Mouse (Mus musculus) midbrain, embryonic 13.5 days (tissue): ENCODE data around the gene Mmp9. TPM values are rescaled to one million over a fixed set of nuclear protein-coding genes. Genes with fewer than 3 reads are reported as not detected.

Source experiments
- ATAC-seq: fragments of 200-750 bp; cut with Nextera tagmentation; 2 replicates; pipeline ENCODE4 v1.8.0; 2017; ENCODE audit warnings: mild to moderate bottlenecking, moderate TSS enrichment, moderate library complexity
- H3K27ac ChIP-seq: fragments of 300-500 bp; sonication (generic); 2 replicates; pipeline ENCODE4 v1.5.1; 2015; ENCODE audit warnings: inconsistent platforms, mild to moderate bottlenecking, moderate library complexity
- H3K27me3 ChIP-seq: fragments of 300-500 bp; sonication (generic); 2 replicates; pipeline ENCODE4 v1.6.1; 2015; ENCODE audit warnings: mild to moderate bottlenecking, inconsistent platforms
- H3K36me3 ChIP-seq: fragments of 300-500 bp; sonication (generic); 2 replicates; pipeline ENCODE4 v1.6.1; 2015; ENCODE audit warnings: mild to moderate bottlenecking, inconsistent platforms
- H3K4me1 ChIP-seq: fragments of 300-500 bp; sonication (generic); replicated peaks from 2 replicates; pipeline ENCODE4 v1.6.1; 2015; ENCODE audit warnings: inconsistent platforms
- H3K4me2 ChIP-seq: fragments of 300-500 bp; sonication (generic); replicated peaks from 2 replicates; pipeline ENCODE4 v1.6.1; 2015; ENCODE audit warnings: moderate library complexity, mild to moderate bottlenecking, inconsistent platforms
- H3K4me3 ChIP-seq: fragments of 300-500 bp; sonication (generic); replicated peaks from 2 replicates; pipeline ENCODE4 v1.5.1; 2015; ENCODE audit warnings: mild to moderate bottlenecking, inconsistent platforms
- H3K9ac ChIP-seq: fragments of 300-500 bp; sonication (generic); replicated peaks from 2 replicates; pipeline ENCODE4 v1.6.1; 2015; ENCODE audit warnings: mild to moderate bottlenecking, inconsistent platforms
- H3K9me3 ChIP-seq: fragments of 300-500 bp; sonication (generic); 2 replicates; pipeline ENCODE4 v1.6.1; 2016; ENCODE audit warnings: mild to moderate bottlenecking, inconsistent platforms
- WGBS: fragments of 180-500 bp; shearing (Covaris S2); methylation state at CpG from one replicate; pipeline ENCODE4 v1.1.7; 2015; 5-methylcytosine and 5-hydroxymethylcytosine counted together
- polyA plus RNA-seq: library from polyadenylated mRNA; unstranded; fragments of >200 nt; fragmentation: Nextera tagmentation; extraction: Ambion mirVana; gene quantifications from 2 replicates; pipeline ENCODE4 v1.2.1, GENCODE M21; 2015

The Mmp9 gene
- polyA plus RNA-seq, 1 experiment from 2014 or later: 17.2 TPM

GRCm38 (mm10) chr2:164916820-164917219 is 23.8 kb upstream of the Mmp9 start:
- no peak for ATAC-seq
- 89% methylated on average over 5 of the region's 5 CpGs for WGBS

GRCm38 (mm10) chr2:164917371-164917770 is 23.2 kb upstream of the Mmp9 start:
- Histone ChIP-seq H3K27me3 (no peaks in the 10 kb centered on the region), H3K27ac (no peak overlapping the region), H3K9me3 (no peaks in the 10 kb centered on the region), H3K4me3 (no peak overlapping the region), H3K4me1 (peaks cover 11% of the 10 kb centered on the region), H3K9ac (no peak overlapping the region), H3K36me3 (peaks cover 20% of the 10 kb centered on the region), H3K4me2 (no peak overlapping the region)
- WGBS: 73% methylated on average over 10 of the region's 10 CpGs
- no peak for ATAC-seq

More at GRCm38 (mm10) chr2:164916820-164917219, 23.8 kb upstream of the Mmp9 start:
- Histone ChIP-seq H3K36me3 (peaks cover 20% of the 10 kb centered on the region), H3K9me3 (no peaks in the 10 kb centered on the region), H3K27ac (no peak overlapping the region), H3K9ac (no peak overlapping the region), H3K4me2 (no peak overlapping the region), H3K27me3 (no peaks in the 10 kb centered on the region), H3K4me1 (peaks cover 10% of the 10 kb centered on the region), H3K4me3 (no peak overlapping the region)

DNA sequence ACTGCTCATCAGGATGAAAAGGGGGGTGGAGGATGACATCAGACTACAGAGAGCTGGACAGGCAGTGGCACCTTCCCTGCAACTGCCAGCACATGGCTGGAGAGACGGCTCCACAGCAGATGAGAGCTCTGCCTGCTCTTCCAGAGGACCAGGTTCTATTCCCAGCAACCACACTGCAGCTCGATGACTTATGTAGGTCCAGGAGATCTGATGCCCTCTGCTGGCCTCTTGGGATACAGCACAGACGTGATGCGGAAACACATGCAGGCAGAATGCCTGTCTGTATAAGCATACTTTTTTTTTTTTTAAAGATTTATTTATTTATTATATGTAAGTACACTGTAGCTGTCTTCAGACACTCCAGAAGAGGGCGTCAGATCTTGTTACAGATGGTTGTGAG is 22.3 kb upstream of the Mmp9 start:
- no peak for ATAC-seq

DNA sequence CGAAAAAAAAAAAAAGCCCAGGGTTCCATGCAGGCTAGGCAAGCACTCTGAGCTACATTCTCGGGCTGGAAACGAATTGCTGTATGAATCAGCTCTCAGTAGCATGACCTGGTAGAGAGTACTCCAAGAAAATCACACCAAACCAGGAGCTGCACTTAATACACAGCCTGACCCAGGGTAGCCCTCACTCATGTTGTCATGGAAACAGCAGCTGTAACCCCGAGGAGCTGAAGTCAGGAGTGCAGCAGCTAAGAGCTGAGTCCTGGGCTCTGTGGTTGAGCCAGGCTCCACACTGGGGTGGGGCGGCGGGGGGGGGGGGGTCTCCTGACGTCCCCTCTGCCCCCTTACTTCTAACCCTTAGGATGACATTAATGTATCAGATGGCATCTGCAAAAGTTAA is 18.6 kb upstream of the Mmp9 start:
- Histone ChIP-seq H3K4me2 (no peak overlapping the region), H3K9me3 (no peaks in the 10 kb centered on the region), H3K4me3 (no peak overlapping the region), H3K27ac (no peak overlapping the region), H3K4me1 (peaks cover 29% of the 10 kb centered on the region), H3K27me3 (no peaks in the 10 kb centered on the region), H3K36me3 (peaks cover 17% of the 10 kb centered on the region), H3K9ac (no peak overlapping the region; the same call in 1 of the 2 replicates)
- ATAC-seq: 0 out of 2 replicates have a peak, but pooled peaks have one; percentile 28
- 57% methylated on average over 7 of the region's 7 CpGs for WGBS

More for the DNA sequence above, 22.3 kb upstream of the Mmp9 start:
- no peaks in the 10 kb centered on the region for H3K9me3 ChIP-seq
- no peak overlapping the region for H3K4me2 ChIP-seq
- WGBS: 59% methylated on average over 5 of the region's 5 CpGs
- H3K36me3 ChIP-seq: peaks cover 20% of the 10 kb centered on the region
- H3K4me3 ChIP-seq: no peak overlapping the region
- no peak overlapping the region for H3K27ac ChIP-seq
- peaks cover 13% of the 10 kb centered on the region for H3K4me1 ChIP-seq
- H3K9ac ChIP-seq: no peak overlapping the region
- no peaks in the 10 kb centered on the region for H3K27me3 ChIP-seq

GRCm38 (mm10) chr2:164923291-164923690 is 17.3 kb upstream of the Mmp9 start:
- H3K36me3 ChIP-seq: peaks cover 17% of the 10 kb centered on the region
- no peaks in the 10 kb centered on the region for H3K9me3 ChIP-seq
- H3K27ac ChIP-seq: no peak overlapping the region
- H3K9ac ChIP-seq: peak overlapping the region; percentile 23; the same call in 1 of the 2 replicates
- no peak overlapping the region for H3K4me3 ChIP-seq
- ATAC-seq: no peak
- WGBS: 47% methylated on average over 4 of the region's 4 CpGs
- H3K4me1 ChIP-seq: peaks cover 29% of the 10 kb centered on the region
- H3K27me3 ChIP-seq: peaks cover 2% of the 10 kb centered on the region; the same call in 1 of the 2 replicates
- H3K4me2 ChIP-seq: no peak overlapping the region

GRCm38 (mm10) chr2:164924100-164924857 is 16.3 kb upstream of the Mmp9 start:
- peak overlapping the region; percentile 47; the same call in 1 of the 2 replicates for H3K27ac ChIP-seq
- no peak overlapping the region for H3K4me2 ChIP-seq
- peak; percentile 85 for ATAC-seq
- 33% methylated on average over 11 of the region's 11 CpGs for WGBS
- H3K9ac ChIP-seq: no peak overlapping the region; the same call in 1 of the 2 replicates
- peaks cover 2% of the 10 kb centered on the region; the same call in 1 of the 2 replicates for H3K27me3 ChIP-seq
- H3K4me1 ChIP-seq: peaks cover 29% of the 10 kb centered on the region
- H3K4me3 ChIP-seq: no peak overlapping the region
- H3K36me3 ChIP-seq: peaks cover 14% of the 10 kb centered on the region
- H3K9me3 ChIP-seq: no peaks in the 10 kb centered on the region

- 68% methylated on average over 11 of the region's 11 CpGs for WGBS
These were observed 9.6 kb upstream of the Mmp9 start for GRCm38 (mm10) chr2:164930706-164931581.

GRCm38 (mm10) chr2:164933534-164933933 is 7.0 kb upstream of the Mmp9 start:
- Histone ChIP-seq H3K27ac (no peak overlapping the region), H3K4me1 (peaks cover 15% of the 10 kb centered on the region), H3K9me3 (no peaks in the 10 kb centered on the region), H3K27me3 (peaks cover 28% of the 10 kb centered on the region), H3K4me3 (no peak overlapping the region), H3K36me3 (no peaks in the 10 kb centered on the region), H3K4me2 (no peak overlapping the region), H3K9ac (no peak overlapping the region)
- 45% methylated on average over 10 of the region's 10 CpGs for WGBS
- ATAC-seq: no peak

More at GRCm38 (mm10) chr2:164930706-164931581, 9.6 kb upstream of the Mmp9 start:
- Histone ChIP-seq H3K36me3 (no peaks in the 10 kb centered on the region), H3K4me2 (no peak overlapping the region), H3K9ac (no peak overlapping the region), H3K4me3 (no peak overlapping the region), H3K27me3 (peaks cover 12% of the 10 kb centered on the region), H3K27ac (no peak overlapping the region), H3K4me1 (0 out of 2 replicates have a peak, but pooled peaks cover 8% of the 10 kb centered on the region), H3K9me3 (no peaks in the 10 kb centered on the region)
- ATAC-seq: no peak

GRCm38 (mm10) chr2:164935991-164936390 is 4.6 kb upstream of the Mmp9 start:
- no peak for ATAC-seq
- H3K9me3 ChIP-seq: no peaks in the 10 kb centered on the region
- H3K9ac ChIP-seq: no peak overlapping the region
- peaks cover 32% of the 10 kb centered on the region for H3K4me1 ChIP-seq
- no peak overlapping the region for H3K4me3 ChIP-seq
- H3K27me3 ChIP-seq: peaks cover 42% of the 10 kb centered on the region
- WGBS: 79% methylated on average over 4 of the region's 4 CpGs
- H3K36me3 ChIP-seq: no peaks in the 10 kb centered on the region
- no peak overlapping the region for H3K4me2 ChIP-seq
- H3K27ac ChIP-seq: no peak overlapping the region

- H3K27me3 ChIP-seq: peaks cover 57% of the 10 kb centered on the region
- peaks cover 29% of the 10 kb centered on the region for H3K4me1 ChIP-seq
- peak overlapping the region; percentile 67 for H3K4me2 ChIP-seq
- ATAC-seq: peak; percentile 93
- peak overlapping the region; percentile 31 for H3K4me3 ChIP-seq
- no peaks in the 10 kb centered on the region for H3K9me3 ChIP-seq
- peak overlapping the region; percentile 80 for H3K27ac ChIP-seq
- H3K9ac ChIP-seq: peak overlapping the region; percentile 15; the same call in 1 of the 2 replicates
- no peaks in the 10 kb centered on the region for H3K36me3 ChIP-seq
- 3% methylated on average over 39 of the region's 39 CpGs for WGBS
These were observed 2.2 kb upstream of the Mmp9 start for GRCm38 (mm10) chr2:164938146-164939091.

GRCm38 (mm10) chr2:164939106-164939505 is 1.5 kb upstream of the Mmp9 start:
- Histone ChIP-seq H3K27ac (peak overlapping the region; percentile 80), H3K9me3 (no peaks in the 10 kb centered on the region), H3K9ac (peak overlapping the region; percentile 15; the same call in 1 of the 2 replicates), H3K4me3 (peak overlapping the region; percentile 31), H3K4me1 (peaks cover 29% of the 10 kb centered on the region), H3K27me3 (peaks cover 57% of the 10 kb centered on the region), H3K36me3 (no peaks in the 10 kb centered on the region), H3K4me2 (peak overlapping the region; percentile 67)
- under 1% methylated on average over 11 of the region's 11 CpGs for WGBS
- ATAC-seq: peak; percentile 80
